Mouse (Mus musculus): ENCODE results near the gene Cpsf3. TPM values are rescaled to one million over a fixed set of nuclear protein-coding genes. Genes with fewer than 3 reads are reported as not detected.

The Cpsf3 gene
- 107 TPM for polyA plus RNA-seq (2017; shearing (Covaris generic))

DNA sequence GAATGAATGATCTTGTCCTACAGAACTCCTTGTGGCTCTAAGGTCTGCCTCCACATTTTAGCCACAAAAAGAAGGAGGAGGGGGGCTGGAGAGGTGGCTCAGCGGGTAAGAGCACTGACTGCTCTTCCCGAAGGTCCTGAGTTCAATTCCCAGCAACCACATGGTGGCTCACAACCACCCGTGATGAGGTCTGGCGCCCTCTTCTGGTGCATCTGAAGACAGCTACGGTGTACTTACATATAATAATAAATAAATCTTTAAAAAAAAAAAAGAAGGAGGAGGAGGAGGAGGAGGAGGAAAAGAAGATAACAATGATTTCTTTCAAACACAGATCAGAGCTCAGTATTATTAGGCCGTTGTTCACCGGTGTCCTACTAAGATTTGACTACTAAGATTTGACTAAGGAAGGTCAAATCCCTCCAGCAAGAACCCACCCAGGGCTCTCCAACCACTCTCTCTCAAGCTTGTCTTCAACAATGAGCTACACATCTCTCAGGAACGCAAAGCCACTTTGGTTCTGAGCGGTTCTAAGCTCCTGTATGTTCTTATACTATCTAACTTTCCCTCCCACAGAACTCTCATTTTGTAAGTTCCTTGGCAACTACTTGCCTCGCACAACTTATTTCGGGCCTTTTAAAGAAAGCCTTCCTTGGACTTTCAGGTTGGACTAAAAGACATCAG lies at the start of gene Cpsf3:
Cpsf3 (plus strand) TSS at position 631 of the 681 bp plus-strand sequence.

DNA sequence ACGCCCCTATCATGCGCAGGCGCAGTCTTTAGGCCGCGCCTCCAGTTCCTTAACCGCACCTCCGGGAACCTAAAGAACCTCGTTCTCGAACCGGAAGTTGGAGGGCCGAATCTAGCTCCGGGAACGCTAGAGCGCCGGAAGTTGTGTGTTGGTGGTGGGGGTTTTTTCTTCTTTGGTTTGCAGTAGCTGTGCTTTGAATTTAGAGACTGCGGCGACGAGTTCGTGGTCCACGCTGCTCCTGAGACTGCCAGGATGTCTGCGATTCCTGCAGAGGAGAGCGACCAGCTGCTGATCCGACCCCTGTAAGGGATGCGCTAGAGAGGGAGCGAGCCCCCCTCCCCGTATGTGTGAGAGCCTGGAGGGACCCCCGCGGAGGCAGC lies 1.0 kb downstream of the Cpsf3 start, which contains the start of gene Itgb1bp1:
Itgb1bp1 (minus strand) TSS at position 42 of the 380 bp plus-strand sequence.

DNA sequence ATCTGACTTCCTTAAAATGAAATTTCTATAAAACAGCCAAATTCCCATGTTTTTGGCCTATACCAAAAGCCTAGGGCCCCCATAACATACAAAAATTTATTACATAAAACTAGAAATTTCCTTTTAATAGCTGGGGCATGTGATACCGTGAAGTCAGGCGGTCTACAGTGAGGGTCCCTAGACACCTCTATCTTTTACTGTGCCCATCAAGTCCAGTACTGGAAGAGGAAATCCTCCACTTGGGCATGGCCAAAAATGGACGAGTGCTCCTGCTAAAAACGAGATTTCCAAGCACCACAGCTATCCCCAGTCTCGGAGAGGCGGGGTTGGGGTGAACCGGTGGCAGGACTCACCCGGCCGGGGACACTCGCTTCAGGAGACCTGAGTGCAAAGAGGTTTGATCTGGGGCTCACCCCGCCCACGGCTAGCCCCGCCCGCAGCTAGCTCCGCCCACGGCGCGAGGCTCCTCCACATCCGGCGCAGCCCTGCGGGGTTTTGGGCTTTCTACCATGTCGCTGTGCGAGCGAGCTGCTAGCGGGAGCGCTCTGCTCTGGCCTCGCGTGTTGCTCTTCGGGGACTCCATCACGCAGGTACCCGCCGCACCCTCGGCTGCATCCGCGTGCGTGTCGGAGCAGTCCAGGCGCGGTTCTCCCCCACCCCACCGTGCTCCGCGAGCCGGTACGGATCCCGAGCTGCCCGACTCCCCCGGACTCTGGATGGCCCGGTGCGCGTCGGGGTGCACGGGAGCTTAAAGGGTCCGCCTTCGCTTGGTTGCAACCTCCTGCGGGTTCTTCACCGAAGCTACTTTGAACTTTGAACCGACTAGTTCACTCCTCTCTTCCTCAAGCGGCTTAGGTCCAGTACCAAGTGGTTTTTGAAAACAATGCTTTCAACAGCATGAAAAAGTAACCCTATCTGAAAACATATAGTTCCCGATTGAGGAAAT lies 31.0 kb downstream of the Cpsf3 start, which contains the start of gene Iah1:
Iah1 (plus strand) TSS at position 467 of the 946 bp plus-strand sequence.

Other genes starting within 250 kb of the Cpsf3 start
- gene Itgb1bp1, start 893 bp downstream of the Cpsf3 start, polyA plus RNA-seq (2017; shearing (Covaris generic)): 75.0 TPM
- 24.2 TPM for gene Iah1, start 31.0 kb downstream of the Cpsf3 start, polyA plus RNA-seq (2017; shearing (Covaris generic))
- gene Adam17, start 88.2 kb downstream of the Cpsf3 start, polyA plus RNA-seq (2017; shearing (Covaris generic)): 35.1 TPM
- 202 TPM for gene Ywhaq, start 132.2 kb downstream of the Cpsf3 start, polyA plus RNA-seq (2017; shearing (Covaris generic))